Mouse (Mus musculus) heart, postnatal 25 days (tissue): ENCODE measurements around the gene Amigo3. TPM values are rescaled to one million over a fixed set of nuclear protein-coding genes. Genes with fewer than 3 reads are reported as not detected.
"Not testable (repeated sequence)": the region's sequence is repeated elsewhere in the genome, so short reads cannot be mapped to it uniquely, and the experiment has no call there.

Experiments
- DNase-seq: peaks from one replicate; pipeline ENCODE4 v3.0.0; 2022; ENCODE audit warnings: low spot score
- intact Hi-C: fragments of 180-260 bp; cut with DNase I; formaldehyde crosslinking; loops from one replicate; pipeline ENCODE4 v1.15.1; 2025
- total RNA-seq, 2 experiments: library from RNA; stranded (reverse); gene quantifications; 2 replicates each; pipeline ENCODE4 v1.2.3; 2021

The Amigo3 gene
- 1 to 10 TPM; 1.8 TPM for total RNA-seq

DNA sequence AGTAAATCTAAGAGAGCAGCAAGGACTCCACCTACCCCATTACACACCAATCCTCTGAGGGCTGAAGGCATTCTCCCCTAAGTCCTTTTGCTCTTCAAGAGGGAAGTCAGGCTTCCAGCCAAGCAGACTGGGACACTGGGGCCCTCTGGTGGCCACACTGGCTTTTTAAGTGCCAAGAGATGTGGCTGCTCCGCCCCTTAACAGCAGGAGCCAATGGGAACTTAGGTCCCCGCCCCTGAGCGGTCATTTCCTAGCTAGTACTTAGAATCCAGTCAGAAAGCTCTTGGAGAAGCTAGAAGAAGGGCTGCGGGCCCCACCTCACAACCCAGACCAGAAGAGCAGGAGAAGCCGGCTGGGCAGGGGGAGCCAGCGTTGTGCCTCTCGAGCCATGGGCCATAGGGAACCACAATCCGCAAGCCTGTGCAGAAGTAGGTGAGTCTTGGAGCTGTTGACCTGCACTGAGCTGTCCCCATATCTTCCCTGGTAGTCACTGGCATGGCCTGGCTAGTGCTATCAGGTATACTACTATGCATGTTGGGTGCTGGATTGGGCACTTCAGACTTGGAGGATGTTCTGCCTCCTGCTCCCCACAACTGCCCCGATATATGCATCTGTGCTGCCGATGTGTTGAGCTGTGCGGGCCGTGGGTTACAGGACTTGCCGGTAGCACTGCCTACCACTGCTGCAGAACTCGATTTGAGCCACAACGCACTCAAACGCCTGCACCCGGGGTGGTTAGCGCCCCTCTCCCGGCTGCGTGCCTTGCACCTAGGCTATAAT lies at the start of gene Amigo3:
TSS of gene Amigo3 (plus strand) at position 275 of the 780 bp plus-strand sequence.
- peak; percentile 92 for DNase-seq
- intact Hi-C loops = loop anchor here (1.0 to 5.0 kb wide), 3 partner anchors 51 to 151 kb away; partner anchors contain the start of gene Ip6k1

DNA sequence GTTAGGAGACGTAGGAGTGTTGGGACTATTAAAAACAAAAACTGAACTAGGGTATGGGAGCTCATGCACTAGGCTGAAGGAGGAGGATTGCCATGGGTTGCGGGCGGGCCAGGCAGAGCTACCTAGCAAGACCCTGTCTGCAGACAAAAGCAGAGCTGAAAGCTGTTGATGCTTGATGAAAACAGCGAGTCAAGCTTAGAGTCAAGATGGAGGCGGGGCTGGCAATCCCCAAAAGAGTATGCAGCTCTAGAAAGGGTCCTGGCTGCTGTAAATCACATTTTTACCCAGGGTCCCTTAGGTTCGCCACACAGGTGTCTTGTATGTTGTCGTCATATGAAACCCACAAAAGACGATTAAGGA lies 49.4 kb upstream of the Amigo3 start:
- intact Hi-C loops = loop anchor here (5.0 kb wide), 1 partner anchor 49 kb away; the partner anchor contains the start of gene Amigo3

DNA sequence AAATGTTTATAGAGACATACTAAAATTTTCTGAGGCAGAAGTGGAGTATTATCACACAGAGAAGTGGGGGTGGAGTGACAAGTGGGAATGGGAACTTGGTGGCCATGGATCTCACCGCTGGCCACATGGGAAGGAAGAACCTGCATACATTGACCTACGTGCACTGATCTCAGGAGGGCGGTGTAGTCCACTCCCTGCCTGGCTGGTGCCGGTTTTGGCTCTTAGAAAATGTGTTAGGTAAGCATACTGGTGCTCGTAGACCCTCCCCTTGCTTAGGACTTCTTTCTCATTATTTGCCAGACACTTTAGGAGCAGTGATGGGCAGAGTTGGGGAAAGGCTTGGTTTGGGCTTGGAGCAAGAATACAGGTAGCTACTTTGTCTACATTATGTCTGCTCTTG lies 44.9 kb upstream of the Amigo3 start:
- intact Hi-C loops = no loop called here
- no peak for DNase-seq

More for the DNA sequence above, 49.4 kb upstream of the Amigo3 start:
- DNase-seq = no peak

DNA sequence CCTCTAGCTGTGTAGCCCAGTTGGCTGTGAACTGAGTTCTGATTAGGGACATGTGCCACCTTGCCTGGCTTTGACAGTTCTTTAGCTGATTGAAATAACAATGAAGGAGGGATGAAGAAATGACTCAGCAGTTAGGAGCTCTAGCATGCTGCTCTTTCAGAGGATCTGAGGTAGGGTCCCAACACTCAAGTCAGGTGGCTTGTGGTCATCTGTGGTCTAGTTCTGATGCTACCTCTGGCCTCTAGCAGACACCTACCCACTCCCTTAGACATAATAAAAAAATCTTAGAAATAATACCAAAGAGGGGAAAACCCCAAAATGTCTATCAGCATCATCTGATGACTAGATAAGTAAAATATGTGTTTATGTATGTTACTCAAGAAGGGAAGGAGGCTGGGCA lies 42.6 kb upstream of the Amigo3 start:
- DNase-seq = no peak
- intact Hi-C loops = no loop called here

DNA sequence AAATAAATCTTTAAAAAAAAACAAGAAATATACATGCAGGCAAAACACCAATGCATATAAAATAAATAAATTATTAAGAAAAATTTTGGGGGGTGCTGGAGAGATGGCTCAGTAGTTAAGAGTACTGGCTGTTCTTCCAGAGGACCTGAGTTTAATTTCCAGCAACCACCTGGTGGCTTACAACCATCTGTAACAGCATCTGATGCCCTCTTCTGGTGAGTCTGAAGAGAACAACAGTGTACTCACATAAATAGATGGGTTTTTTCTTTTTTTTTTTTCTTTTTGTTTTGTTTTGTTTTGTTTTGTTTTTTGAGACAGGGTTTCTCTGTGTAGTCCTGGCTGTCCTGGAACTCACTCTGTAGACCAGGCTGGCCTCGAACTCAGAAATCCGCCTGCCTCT lies 39.4 kb upstream of the Amigo3 start:
- intact Hi-C loops, DNase-seq: not testable (repeated sequence)

DNA sequence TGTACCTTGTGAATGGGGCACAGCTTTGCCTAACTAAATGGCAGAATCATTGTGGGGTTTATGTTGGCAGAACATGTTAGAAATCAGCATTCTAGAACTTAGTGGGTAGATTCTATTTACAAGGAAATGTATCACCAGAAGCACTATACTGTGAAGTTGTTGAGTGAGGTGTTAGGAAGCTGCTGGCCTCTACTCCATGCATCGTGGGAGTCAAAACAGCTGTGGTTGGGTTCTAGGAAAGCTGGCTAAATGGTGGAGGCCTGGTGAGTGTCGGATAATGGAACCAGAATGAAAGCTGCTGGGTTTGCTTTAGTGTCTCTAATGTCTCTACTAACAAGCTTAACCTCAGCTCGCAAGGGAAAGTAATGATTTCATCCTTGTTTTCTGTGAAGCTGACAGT lies 35.8 kb upstream of the Amigo3 start:
- intact Hi-C loops = no loop called here
- DNase-seq = no peak

DNA sequence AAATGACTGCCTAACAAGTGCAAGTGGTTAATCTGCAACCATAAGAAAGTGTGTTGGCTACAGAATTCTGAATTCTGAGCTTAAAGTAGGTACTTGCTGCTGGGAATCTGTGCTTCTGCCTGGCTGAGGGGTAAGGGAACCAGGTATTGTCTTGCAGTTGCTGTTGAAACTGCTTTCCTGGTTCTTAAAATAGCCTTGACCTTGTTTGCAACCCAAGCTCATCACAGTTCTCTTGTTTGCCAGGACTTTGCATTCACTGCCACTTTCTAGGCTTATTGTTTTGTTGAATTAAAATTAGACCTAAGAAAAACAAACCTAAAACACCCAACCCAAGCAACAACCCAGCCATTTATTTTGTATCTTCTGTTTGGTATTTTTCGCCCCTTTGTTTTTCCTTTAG lies 32.2 kb upstream of the Amigo3 start:
- no peak for DNase-seq
- intact Hi-C loops = no loop called here

DNA sequence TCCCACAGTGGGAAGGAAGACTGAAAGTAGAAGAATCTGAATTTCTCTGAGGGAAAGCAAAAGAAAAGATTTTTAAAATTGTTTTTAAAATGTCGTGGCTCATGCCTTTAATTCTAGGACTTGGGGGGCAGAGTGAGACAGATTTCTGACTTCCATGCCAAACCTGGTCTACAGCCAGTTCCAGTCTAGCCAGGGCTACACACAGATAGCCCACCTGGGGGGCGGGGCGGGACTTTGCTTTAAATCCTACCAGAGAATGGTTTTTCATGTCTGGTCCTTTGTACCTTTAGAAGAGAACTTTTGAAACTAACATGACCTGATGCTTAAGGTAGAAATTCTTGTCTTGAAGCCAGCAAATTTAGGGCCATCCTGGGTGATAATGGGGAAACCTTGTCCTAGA lies 29.7 kb upstream of the Amigo3 start:
- intact Hi-C loops = no loop called here

DNA sequence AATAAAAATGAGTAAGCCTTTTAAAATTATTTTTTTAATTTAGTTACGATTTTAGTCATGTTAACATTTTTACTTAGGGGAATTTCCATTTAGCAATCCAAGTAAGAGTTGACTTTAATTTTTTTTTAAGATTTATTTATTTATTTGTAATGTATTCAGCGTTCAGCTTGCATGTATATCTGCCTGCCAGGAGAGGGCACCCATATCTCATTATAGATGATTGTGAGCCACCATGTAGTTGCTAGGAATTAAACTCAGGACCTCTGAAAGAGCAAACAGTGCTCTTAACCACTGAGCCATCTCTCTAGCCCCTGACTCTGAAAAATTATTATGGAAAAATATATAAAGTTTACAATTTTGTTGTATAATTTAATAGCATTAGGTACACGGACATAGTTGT lies 26.4 kb upstream of the Amigo3 start:
- no peak for DNase-seq
- intact Hi-C loops = no loop called here

More for the DNA sequence above, 29.7 kb upstream of the Amigo3 start:
- DNase-seq = no peak

DNA sequence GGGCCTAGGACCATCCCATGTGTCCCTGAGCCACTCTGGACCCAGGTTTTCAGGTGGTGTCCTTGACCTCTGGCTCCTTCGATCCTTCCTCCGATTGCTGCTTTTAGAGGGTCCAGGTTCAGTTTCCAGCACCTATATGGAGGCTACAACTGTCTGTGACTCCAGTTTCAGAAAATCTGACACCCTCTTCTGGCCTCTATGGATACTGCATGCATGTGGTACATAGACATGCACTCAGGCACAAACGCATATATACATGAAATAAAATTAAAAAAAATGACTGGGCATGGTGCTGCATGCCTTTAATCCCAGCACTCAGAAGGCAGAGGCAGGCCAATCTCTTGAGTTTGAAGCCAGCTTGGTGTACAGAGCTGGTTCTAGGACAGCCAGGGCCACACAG lies 25.1 kb upstream of the Amigo3 start:
- intact Hi-C loops = no loop called here
- no peak for DNase-seq

DNA sequence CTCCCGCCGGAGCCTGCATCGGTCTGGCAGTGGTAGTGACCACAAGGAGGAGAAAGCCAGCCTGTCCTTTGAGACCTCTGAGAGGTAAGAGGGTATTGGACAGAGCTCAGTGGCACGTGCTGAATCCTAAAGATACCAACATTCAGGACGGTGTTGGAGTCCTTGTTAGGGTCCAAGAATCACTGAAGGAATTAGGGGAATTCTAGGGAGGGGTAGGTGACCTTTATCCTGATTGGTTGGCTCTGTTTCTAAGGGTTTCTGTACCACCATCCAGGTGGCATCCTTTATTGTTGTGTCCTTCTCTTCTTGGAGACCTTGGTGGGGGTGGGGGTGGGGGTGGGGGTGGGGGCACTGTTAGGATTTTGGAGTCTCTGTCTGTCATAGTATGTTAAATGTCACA lies 20.8 kb upstream of the Amigo3 start:
- no peak for DNase-seq
- intact Hi-C loops = no loop called here

DNA sequence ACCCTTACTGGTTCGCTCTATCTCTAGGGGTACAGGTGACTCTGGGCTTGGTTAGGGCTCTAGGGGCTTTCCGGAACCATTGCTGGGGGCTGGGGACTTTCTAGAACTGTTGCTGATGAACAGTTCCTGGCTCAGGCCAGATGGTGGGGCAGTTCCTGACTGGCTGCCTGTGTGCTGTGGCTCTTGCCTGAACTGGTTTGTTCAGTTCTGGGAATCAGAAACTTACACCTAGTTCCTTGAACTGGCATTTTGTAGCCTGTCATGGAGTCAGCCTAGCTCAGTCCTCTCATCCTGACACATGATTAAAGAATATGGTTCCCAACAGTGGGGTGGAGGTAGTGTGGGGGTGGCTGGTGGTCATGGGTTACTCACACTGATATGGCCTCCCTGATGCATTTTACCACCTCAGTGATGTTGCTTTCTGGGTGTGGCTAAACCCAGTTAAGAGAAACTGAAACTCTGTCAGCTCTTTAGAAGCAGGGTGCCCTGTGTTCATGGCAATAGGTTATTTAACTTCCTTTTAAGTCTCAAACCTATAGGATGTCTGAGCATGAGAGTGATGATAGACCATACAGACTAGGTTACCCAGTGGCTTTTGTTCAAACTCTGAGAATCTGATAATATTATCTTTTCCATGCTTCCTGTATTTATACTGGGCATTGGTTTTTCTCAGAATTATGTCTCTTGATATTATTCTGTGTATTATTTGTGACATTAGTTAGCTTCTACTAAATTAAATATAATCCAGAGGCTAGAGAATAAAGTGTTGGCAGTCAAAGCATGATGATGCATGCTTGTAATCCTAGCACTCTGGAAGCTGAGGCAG lies 17.4 kb upstream of the Amigo3 start:
- intact Hi-C loops = no loop called here
- DNase-seq = no peak

DNA sequence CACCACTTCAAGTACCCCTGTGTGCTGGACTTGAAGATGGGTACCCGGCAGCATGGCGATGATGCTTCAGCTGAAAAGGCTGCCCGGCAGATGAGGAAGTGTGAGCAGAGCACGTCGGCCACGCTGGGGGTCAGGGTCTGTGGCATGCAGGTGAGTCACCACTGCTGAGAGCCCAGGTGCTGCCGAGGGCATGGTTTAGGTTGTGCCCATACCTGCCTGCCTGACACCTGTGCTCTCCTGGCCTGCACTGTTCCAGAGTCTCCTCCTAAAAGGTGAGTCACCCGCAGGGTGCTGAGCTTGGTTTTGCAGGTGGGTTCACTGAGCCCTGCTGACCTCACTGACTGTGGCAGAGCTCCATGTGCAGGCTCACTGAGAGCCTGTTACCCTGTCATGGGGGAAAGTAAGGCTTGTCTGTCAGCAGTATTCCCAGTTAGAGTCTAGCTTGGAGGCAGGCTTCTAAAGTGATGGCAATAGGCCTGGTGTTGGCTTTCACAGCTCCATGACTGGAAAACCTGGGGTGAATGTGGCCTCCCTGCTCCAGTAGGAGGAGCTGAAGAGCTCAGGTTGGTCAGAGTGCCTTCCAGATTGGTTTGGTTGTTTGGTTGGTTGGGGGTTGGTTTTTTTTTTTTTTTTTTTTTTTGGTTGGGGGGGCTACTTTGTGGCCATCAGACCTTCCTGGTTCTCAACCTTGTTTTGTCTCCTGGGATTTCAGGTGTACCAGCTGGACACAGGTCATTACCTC lies 8.0 kb upstream of the Amigo3 start:
- intact Hi-C loops = no loop called here
- DNase-seq = no peak

DNA sequence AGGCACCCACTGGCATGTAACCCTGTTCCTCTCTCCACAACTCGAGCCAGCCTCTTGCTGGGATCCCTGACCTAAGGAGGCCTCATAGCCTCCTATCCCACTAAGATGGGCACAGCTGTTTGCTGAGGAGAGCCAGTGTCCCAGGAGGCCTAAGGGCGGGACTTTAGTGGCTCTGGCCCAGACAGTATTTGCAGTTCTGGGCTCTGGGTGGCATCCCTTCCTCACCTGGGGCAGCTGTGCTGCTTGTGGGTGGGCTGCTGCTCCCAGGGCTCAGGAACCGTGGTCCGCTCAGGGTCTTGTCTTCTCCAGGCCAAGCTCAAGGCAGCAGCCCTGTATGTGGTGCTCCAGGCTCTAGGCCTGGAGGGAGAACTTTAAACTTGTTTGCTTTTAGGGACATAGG lies 6.4 kb upstream of the Amigo3 start:
- intact Hi-C loops = no loop called here
- DNase-seq = no peak

DNA sequence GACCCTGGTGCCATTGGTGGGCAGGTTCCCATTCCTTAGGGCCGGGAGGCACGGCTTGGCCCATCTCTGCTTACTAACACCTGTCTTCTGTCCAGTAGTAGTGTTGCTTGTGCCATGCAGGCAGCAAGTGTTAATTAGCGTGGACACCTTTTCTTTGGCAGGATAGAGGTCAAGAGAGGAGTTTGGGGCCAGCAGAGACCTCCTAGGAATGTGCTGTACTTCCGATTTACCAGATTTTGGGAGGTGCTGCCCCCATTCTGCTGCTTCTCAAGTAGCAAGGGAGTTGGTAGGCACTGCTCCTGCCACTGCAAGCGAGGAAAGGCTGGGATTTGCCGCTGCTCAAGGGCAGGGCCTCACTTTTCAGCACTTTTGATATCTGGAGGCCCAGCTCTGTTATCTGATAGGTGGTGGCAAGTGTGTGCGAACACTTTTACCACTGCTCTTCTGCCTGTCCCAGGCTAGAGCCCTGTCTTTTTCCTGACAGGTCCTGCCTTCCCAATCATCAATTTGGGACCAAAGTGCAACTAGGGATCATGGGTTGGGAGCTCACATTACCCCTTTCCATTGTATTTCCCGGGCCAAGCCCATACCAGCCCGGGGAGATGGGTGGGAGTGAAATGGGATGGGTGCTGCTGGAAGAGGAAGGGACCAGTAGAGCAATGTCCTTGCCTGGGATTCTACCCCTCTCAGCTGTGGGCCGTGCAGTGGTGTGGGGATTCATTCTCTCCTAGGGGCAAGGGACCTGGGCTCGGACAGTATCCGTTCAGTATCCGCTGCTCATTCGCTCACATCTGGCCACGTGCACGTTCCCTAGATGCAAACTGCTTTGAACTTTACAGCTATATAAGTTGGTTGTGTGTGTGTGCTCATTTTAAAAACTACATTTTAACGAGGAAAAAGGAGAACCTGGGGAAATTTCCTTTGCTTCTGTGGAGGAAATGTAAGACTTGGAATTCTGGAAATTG lies 5.1 kb upstream of the Amigo3 start:
- intact Hi-C loops = no loop called here
- DNase-seq = no peak

DNA sequence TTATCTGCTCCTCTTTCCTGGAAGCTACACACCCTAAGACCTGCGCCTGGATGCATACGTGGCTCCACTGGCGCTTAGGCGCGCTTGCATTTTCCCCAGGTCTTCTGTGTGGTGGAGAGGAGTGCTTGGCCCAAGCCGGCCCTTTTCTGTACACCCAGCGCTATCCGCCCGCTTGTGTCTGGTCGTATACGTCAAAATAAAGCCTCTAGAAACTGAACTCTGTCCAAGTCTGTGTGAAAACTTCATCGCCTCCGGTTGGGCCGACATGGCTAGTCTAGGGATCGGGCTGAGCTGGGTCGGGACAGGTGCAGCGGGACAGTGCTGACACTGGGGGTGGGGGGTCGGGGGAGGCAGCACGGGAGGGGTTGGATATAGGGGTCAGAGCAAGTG lies 4.4 kb upstream of the Amigo3 start:
- no peak for DNase-seq
- intact Hi-C loops = no loop called here

DNA sequence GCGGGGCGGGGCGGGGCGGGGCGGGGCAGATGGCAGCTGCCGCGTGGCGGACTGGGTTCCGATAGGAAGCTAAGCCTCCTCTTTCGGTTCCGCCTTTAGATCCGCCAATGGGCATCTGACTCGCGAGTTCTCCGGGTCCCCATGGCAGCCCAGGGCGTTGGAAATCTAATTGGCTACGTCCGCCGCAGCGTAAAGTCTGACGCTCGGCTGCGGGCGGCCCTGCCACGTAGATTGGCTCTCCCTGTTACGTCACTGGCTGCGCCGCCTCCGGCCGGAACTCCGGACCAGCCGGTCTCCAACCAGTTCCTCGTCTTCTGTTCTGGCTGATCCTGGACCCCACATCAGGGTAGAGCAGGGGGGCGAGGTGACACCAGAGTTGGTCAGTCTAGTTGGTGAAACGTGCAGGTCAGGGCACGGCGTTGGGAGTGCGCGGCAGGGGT lies 3.9 kb upstream of the Amigo3 start, which contains the start of gene Gmppb:
TSS of gene Gmppb (plus strand) at position 227 of the 440 bp plus-strand sequence.
- intact Hi-C loops = no loop called here

DNA sequence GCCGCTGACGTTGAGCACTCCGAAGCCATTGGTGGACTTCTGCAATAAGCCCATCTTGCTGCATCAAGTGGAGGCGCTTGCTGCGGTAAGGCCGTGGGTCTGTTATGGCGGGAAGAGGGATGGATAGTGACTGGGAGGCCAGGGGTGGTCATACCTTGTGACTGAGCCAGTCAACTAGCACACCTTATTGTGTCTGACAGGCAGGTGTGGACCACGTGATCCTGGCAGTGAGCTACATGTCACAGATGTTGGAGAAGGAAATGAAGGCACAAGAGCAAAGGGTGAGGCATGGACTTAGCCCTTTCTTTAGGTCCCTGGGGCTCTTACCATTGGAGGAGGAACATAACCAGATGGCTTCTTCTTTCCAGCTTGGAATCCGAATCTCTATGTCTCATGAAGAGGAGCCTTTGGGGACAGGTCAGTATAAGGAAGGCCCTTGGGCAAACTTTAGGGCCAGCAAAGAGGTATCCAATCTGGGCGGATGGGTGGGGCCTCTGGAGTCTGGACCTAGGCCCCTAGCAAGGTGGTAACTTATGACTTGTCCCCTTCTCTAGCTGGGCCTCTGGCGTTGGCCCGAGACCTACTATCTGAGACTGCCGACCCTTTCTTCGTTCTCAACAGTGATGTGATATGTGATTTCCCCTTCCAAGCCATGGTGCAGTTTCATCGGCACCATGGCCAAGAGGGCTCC lies 3.3 kb upstream of the Amigo3 start:
- intact Hi-C loops = loop anchor here (5.0 kb wide), 2 partner anchors 47 to 147 kb away; partner anchors contain the start of gene Ip6k1
- no peak for DNase-seq

More for the DNA sequence above, 3.9 kb upstream of the Amigo3 start, which contains the start of gene Gmppb:
- peak; percentile 96 for DNase-seq
